Mouse (Mus musculus) cerebellum, adult (tissue): ENCODE measurements at regions not wholly inside any gene's neighbourhood (a gene's known extent, or its start where the extent isn't known, plus 50 kb on each side); places are given as distances from the start of the nearest gene placed in this dataset.

ENCODE experiments used
- ATAC-seq: cut with Nextera tagmentation; 2 replicates; pipeline ENCODE4 v1.9.2; 2017; ENCODE audit warnings: mild to moderate bottlenecking, moderate library complexity, mixed read lengths; ENCODE audit not compliant: insufficient number of reproducible peaks, low FRiP score, low TSS enrichment

GRCm38 (mm10) chr17:62417584-62417983, 463.5 kb downstream of the Efna5 start:
- no peak for ATAC-seq

GRCm38 (mm10) chr17:62415152-62415551, 466.0 kb downstream of the Efna5 start:
- no peak for ATAC-seq

- no peak for ATAC-seq
Observed at GRCm38 (mm10) chr17:62412666-62413180, 468.4 kb downstream of the Efna5 start.

- ATAC-seq: no peak
Observed at GRCm38 (mm10) chr17:62403739-62404138, 477.4 kb downstream of the Efna5 start.

GRCm38 (mm10) chr17:62393355-62394006, 487.6 kb downstream of the Efna5 start:
- no peak for ATAC-seq

GRCm38 (mm10) chr17:62384053-62384452, 497.1 kb downstream of the Efna5 start:
- no peak for ATAC-seq

- no peak for ATAC-seq
Observed at GRCm38 (mm10) chr17:62378868-62379417, 502.2 kb downstream of the Efna5 start.

- ATAC-seq: no peak
Observed at GRCm38 (mm10) chr17:62369100-62369499, 512.0 kb downstream of the Efna5 start.

GRCm38 (mm10) chr17:62367937-62368336, 513.2 kb downstream of the Efna5 start:
- ATAC-seq: no peak

- no peak for ATAC-seq
Observed at GRCm38 (mm10) chr17:62358323-62358722, 522.8 kb downstream of the Efna5 start.

GRCm38 (mm10) chr17:62337890-62338557, 543.1 kb downstream of the Efna5 start:
- no peak for ATAC-seq

GRCm38 (mm10) chr17:62330226-62330625, 550.9 kb downstream of the Efna5 start:
- no peak for ATAC-seq

GRCm38 (mm10) chr17:62326844-62327243, 554.3 kb downstream of the Efna5 start:
- no peak for ATAC-seq

- no peak for ATAC-seq
Observed at GRCm38 (mm10) chr17:62319033-62319432, 562.1 kb downstream of the Efna5 start.

- no peak for ATAC-seq
Observed at GRCm38 (mm10) chr17:62310059-62310458, 571.1 kb downstream of the Efna5 start.

- ATAC-seq: no peak
Observed at GRCm38 (mm10) chr17:62307111-62307510, 574.0 kb downstream of the Efna5 start.

GRCm38 (mm10) chr17:62306524-62306923, 574.6 kb downstream of the Efna5 start:
- ATAC-seq: no peak

- no peak for ATAC-seq
Observed at GRCm38 (mm10) chr17:62305140-62305539, 576.0 kb downstream of the Efna5 start.

- ATAC-seq: no peak
Observed at GRCm38 (mm10) chr17:62304073-62304472, 577.0 kb downstream of the Efna5 start.

- no peak for ATAC-seq
Observed at GRCm38 (mm10) chr17:62299875-62300274, 581.2 kb downstream of the Efna5 start.

GRCm38 (mm10) chr17:62297393-62298060, 583.6 kb downstream of the Efna5 start:
- no peak for ATAC-seq
